Mouse (Mus musculus): ENCODE results near the gene Tex14.
A peak's percentile ranks its signal among the peaks of the same experiment; 100 is the strongest.

Gene Tex14

GRCm38 (mm10) chr11:87591526-87592353, 186.9 kb downstream of the Tex14 start, which contains the start of gene Mtmr4:
Gene Mtmr4 (plus strand): TSS chr11:87592162.
- DNase-seq (ENCODE audit: extremely low spot score, low spot score): peak; percentile 97

DNA sequence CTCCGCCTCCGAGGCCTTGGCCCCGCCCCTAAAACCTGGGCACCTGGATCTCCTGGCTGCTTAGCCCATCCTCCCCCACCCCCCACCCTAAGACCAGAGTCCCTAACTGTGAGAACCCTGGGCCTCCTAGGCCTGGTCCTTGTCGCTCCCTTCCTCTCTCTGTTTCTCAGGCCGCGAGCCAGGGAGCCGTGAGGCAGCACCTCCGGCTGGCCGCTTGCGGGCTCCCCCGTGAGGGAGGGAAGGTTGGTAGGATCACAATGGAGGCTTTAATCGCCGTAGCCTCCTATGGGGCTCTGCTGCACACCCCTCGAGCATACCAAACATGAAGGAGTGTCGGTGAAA, 187.5 kb downstream of the Tex14 start:
- DNase-seq (ENCODE audit: extremely low spot score, low spot score): no peak

- no peak for DNase-seq (ENCODE audit: extremely low spot score, low spot score)
These were observed 188.1 kb downstream of the Tex14 start for GRCm38 (mm10) chr11:87592713-87593598.

DNA sequence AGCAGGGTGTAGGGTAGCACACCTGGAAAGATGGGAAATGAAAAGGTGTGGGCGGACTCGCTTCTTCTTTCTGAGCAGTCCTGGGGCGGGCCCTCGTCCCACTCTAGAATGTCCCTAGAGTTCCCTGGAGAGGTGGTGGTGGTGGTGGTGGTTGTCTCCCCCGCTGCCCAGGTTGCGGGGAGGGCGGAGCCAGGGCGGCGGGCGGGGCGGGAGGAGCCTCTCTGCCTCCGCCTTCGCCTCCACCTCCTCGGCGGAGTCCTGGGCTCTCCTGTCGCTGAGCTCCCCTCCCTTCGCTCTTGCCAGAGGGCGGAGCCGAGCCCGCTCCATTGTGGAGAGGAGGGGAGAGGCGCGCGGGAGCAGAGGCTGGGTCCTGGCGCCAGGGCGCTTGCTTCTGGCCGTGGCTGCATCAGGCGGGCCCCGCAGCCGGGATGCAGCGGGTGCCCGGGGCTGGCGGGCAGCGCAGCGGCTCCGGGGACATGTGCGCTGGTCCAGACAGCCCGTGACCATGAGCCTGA, 190.5 kb downstream of the Tex14 start:
- peak; percentile 86 for DNase-seq (ENCODE audit: extremely low spot score, low spot score)

DNA sequence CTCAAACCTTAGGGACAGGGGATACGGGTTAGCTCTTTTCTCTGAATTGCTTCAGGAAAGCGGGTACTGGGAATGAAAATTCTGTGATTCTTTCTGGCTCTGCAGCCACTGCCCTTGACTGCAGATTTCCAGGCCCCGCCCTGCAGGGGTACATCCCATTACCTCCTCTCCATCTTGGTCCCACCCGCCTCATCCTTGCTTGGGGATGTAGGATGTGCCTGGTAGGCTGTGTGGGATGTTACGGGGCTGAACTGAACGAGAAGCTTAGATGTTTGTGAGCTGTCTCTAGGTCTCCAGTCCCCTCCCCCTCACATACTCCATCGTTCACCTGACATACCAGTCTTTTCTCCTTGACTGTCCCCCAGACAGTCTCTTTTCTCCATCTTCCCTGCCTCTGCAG, 191.1 kb downstream of the Tex14 start:
- DNase-seq (ENCODE audit: extremely low spot score, low spot score): no peak

DNA sequence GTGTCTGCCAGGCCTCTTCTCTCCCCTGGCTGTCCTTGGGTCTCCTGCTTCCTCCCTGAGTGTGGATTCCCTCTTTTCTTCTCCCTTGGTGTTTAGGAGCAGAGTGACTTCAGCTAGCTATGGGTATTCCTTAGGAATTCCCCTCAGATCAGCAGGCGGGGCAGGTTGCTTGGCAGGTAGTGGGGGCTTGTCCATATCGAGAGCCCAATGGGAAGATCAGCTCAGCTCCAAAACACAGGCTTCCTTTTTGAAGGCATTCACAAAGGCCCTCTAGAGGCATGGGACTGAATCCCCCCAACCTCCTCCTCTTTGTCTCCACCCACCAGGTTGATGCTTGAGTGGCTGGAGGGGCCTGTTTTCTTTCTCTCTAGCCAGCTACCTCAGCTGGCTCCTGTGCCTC, 191.6 kb downstream of the Tex14 start:
- no peak for DNase-seq (ENCODE audit: extremely low spot score, low spot score)

DNA sequence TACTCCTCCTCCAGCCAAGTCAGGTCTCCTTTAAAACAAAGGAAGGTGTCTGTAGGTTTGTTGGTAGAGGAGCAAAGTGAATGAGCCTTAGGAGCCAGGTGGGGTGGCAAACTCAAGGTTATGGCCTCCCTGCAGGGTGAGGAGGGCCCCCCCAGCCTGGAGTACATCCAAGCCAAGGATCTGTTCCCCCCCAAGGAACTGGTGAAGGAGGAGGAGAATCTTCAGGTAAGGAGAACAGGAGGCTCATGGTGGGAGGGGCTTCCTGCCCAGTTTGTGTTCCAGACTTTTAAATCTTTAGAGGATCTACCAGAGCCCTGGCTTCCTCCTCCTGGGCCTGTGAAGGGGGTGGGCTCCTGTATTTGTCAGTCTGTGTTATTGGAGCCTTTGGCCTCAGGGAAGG, 192.2 kb downstream of the Tex14 start:
- DNase-seq (ENCODE audit: extremely low spot score, low spot score): no peak

DNA sequence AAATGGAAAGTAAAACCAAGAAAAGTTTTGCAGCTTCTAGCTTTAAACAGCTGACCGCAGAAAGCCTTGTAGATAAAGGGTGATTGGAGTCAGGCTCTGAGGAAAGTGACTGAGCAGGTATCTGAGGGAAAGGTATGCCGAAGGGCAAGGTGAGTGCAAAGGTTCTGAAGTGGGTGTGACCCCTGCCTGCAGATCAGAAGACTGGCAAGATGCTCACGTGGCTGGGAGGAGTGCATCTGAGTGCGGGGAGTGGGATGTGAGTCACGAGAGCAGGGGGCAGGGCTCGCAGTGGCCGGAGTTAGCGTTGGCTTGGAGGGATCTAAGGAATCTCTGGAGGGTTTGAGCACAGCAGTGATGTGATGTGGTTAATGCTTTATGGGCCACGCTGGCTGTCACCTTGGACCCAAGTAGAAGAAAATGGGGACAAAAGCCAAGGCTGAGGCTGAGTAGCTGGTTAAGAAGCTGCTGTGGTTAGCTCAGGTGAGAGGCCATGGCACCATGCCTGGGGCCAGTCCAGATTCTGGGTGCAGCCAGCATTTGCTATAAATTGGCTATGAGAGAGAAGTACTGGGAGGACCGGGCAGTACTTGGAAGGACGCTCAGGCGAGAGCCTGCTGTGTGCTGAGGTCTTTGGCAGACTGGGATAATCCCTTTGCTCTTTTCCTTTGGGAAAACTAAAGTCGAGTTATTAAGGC, 194.7 kb downstream of the Tex14 start:
- DNase-seq (ENCODE audit: extremely low spot score, low spot score): no peak

- DNase-seq (ENCODE audit: extremely low spot score, low spot score): no peak
These were observed 195.5 kb downstream of the Tex14 start for GRCm38 (mm10) chr11:87600322-87600853.

- no peak for DNase-seq (ENCODE audit: extremely low spot score, low spot score)
These were observed 197.4 kb downstream of the Tex14 start for GRCm38 (mm10) chr11:87602234-87602633.

- DNase-seq (ENCODE audit: extremely low spot score, low spot score): no peak
These were observed 198.7 kb downstream of the Tex14 start for GRCm38 (mm10) chr11:87603571-87603970.
